Mouse (Mus musculus): ENCODE results near the gene Vamp2. TPM values are rescaled to one million over a fixed set of nuclear protein-coding genes. Genes with fewer than 3 reads are reported as not detected.

Gene Vamp2
- polyA plus RNA-seq, 1 experiment from 2014 or later, result 43.0 TPM

DNA sequence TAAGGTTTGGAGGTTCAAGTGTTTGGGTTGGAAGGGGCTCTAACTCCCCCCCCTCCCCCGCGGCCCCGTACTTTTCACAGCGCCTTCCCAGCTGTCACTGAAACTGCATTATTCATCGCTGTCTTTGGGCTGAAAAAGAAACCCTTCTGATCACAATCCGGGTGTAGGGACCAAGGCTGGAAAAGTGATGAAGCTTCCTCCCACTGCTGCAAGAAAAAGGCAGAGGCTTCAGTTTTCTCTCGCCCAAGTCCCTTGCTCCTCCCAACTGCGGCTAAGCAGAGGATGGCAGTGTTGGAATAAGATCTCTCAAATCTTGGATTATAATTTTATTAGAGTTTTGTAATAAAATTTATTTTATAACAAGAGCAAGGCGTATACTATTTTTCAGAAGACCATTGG lies 15.6 kb upstream of the Vamp2 start:
- Histone ChIP-seq H3K9me3 (ENCODE audit: control insufficient read depth, low read length) (no peaks in the 10 kb centered on the region), H3K27me3 (ENCODE audit: control insufficient read depth, insufficient read depth, low read length) (no peaks in the 10 kb centered on the region), H3K36me3 (ENCODE audit: control insufficient read depth, insufficient read depth, low read length) (no peaks in the 10 kb centered on the region), H3K4me2 (replicated peaks; ENCODE audit: low read depth) (peak overlapping the region; percentile 46), H3K9ac (ENCODE audit: low read length) (peak overlapping the region; percentile 53), H3K27ac (replicated peaks) (peak overlapping the region; percentile 63; the same call in 1 of the 2 replicates), H3K4me1 (replicated peaks; ENCODE audit: control insufficient read depth, insufficient read depth) (0 out of 2 replicates have a peak, but pooled peaks cover under 1% of the 10 kb centered on the region), H3K4me3 (ENCODE audit: low read depth, low read length) (peak overlapping the region; percentile 24)
- DNase-seq (ENCODE audit: low spot score), result no peak
- WGBS, result 6% methylated on average over 9 of the region's 9 CpGs
- no peak for ATAC-seq (ENCODE audit: low FRiP score, low TSS enrichment)
- TF ChIP-seq CTCF (IDR thresholded peaks at IDR 0.05; ENCODE audit: low read depth) (no peak), EP300 (optimal IDR thresholded peaks at IDR 0.05) (no peak)

DNA sequence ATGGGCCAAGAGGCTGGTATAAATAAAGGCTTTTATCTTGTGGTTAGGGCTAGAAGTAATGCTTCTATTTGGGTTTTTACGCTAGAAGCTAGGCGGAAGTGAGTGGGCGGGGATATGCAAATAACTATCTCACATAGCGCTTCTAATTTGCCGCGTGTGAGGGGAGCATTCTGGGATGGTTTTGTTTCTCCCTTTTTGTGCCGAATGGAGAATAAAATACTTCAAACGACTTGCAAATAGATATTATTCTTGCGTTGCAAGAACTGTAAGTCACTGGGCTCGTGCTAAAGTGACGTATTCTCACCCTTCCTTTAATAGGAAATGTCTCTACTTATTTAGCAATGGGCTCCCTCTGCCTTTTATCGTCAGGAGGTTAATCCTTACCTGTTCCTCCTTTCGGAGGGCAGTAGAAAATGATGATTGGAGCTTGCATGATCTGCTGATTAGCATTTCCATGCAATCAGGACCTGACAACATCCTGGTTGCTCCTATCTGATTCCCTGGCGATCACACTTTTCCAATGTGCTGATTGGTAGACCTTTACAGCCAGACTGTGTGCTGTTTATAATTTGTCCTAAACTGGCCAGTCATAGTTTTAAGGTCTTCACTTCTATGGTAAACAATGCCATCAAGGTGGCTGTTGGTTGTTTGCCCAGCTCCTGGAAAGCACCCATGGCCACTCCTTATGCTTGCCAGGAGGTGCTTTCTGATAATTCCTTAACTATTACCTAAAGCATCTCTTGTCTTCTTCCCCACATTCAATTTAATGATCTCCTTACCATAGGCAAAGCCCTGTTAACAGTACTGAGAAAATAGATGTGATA lies 15.0 kb upstream of the Vamp2 start:
- peak overlapping the region; percentile 24 for H3K4me3 ChIP-seq (ENCODE audit: low read depth, low read length)
- no peaks in the 10 kb centered on the region for H3K27me3 ChIP-seq (ENCODE audit: control insufficient read depth, insufficient read depth, low read length)
- peak; percentile 72 for DNase-seq (ENCODE audit: low spot score)
- under 1% methylated on average over 14 of the region's 14 CpGs for WGBS
- H3K4me2 ChIP-seq (replicated peaks; ENCODE audit: low read depth), result peak overlapping the region; percentile 46
- peak overlapping the region; percentile 55 for H3K9ac ChIP-seq (ENCODE audit: low read length)
- H3K9me3 ChIP-seq (ENCODE audit: control insufficient read depth, low read length), result no peaks in the 10 kb centered on the region
- no peaks in the 10 kb centered on the region for H3K36me3 ChIP-seq (ENCODE audit: control insufficient read depth, insufficient read depth, low read length)
- peak; percentile 78 for ATAC-seq (ENCODE audit: low FRiP score, low TSS enrichment)
- TF ChIP-seq EP300 (optimal IDR thresholded peaks at IDR 0.05) (peak; percentile 74), CTCF (IDR thresholded peaks at IDR 0.05; ENCODE audit: low read depth) (peak; percentile 44)
- H3K27ac ChIP-seq (replicated peaks), result peak overlapping the region; percentile 97
- H3K4me1 ChIP-seq (replicated peaks; ENCODE audit: control insufficient read depth, insufficient read depth), result no peaks in the 10 kb centered on the region

DNA sequence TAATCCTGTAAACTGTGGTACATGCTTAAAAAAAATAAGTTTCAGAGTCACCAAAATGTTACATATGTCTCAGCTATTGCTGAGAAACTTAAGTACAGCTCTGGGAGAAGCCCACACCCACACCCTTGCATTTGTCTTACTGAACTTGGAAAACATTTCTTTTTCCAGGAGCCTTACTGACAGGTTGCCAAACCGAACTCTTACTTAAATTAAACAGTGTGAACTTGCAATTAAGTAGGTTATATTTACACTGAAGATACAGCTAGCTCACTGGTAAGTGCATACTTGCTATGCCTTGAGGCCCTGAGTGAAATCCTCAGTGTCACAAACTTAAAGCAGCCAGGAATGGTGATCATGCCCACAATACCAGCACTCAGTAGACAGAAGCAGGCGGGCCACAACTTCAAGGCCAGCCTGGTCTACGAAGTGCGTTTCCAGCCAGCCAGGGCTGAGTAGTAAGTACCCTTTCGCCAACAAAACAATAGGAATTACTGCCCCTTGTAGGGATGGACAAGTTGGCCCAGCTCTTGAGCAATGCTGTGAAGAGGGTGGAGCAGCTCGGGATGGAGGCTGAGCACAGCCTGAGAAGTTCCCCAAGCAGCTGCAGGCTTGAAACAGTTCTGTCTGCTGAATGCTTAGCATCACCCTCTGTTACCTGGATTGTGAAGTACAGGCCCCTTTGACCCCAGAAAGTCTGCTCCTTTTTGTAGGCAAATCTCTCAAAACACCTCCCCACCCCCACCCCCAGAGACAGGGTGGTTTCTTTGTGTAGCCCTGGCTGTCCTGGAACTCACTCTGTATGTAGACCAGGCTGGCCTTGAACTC lies 14.1 kb upstream of the Vamp2 start:
- Histone ChIP-seq H3K36me3 (ENCODE audit: control insufficient read depth, insufficient read depth, low read length) (no peaks in the 10 kb centered on the region), H3K27me3 (ENCODE audit: control insufficient read depth, insufficient read depth, low read length) (no peaks in the 10 kb centered on the region), H3K9ac (ENCODE audit: low read length) (no peak overlapping the region), H3K27ac (replicated peaks) (peak overlapping the region; percentile 97), H3K9me3 (ENCODE audit: control insufficient read depth, low read length) (no peaks in the 10 kb centered on the region), H3K4me1 (replicated peaks; ENCODE audit: control insufficient read depth, insufficient read depth) (no peaks in the 10 kb centered on the region), H3K4me2 (replicated peaks; ENCODE audit: low read depth) (no peak overlapping the region), H3K4me3 (ENCODE audit: low read depth, low read length) (no peak overlapping the region)
- DNase-seq (ENCODE audit: low spot score), result no peak
- ATAC-seq (ENCODE audit: low FRiP score, low TSS enrichment), result no peak
- TF ChIP-seq CTCF (IDR thresholded peaks at IDR 0.05; ENCODE audit: low read depth) (no peak), EP300 (optimal IDR thresholded peaks at IDR 0.05) (no peak)
- 33% methylated on average over 6 of the region's 6 CpGs for WGBS

DNA sequence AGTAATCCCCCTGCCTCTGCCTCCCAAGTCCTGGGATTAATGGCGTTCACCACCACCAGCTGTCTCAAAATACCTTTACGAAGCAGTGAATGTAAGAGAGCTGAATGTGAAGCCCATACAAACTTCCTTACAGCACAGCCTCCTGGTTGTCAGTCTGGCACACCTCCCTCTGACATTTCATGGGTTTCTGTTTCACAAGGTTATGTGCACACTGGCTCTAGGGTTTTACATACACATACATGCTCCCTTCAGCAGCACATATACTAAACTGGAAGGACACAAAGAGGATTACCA lies 13.6 kb upstream of the Vamp2 start:
- 43% methylated on average over 2 of the region's 2 CpGs for WGBS
- Histone ChIP-seq H3K36me3 (ENCODE audit: control insufficient read depth, insufficient read depth, low read length) (no peaks in the 10 kb centered on the region), H3K27ac (replicated peaks) (peak overlapping the region; percentile 97), H3K4me3 (ENCODE audit: low read depth, low read length) (no peak overlapping the region), H3K4me1 (replicated peaks; ENCODE audit: control insufficient read depth, insufficient read depth) (no peaks in the 10 kb centered on the region), H3K27me3 (ENCODE audit: control insufficient read depth, insufficient read depth, low read length) (no peaks in the 10 kb centered on the region), H3K9me3 (ENCODE audit: control insufficient read depth, low read length) (no peaks in the 10 kb centered on the region), H3K4me2 (replicated peaks; ENCODE audit: low read depth) (no peak overlapping the region), H3K9ac (ENCODE audit: low read length) (no peak overlapping the region)
- ATAC-seq (ENCODE audit: low FRiP score, low TSS enrichment) (no peak), DNase-seq (ENCODE audit: low spot score) (no peak)
- TF ChIP-seq CTCF (IDR thresholded peaks at IDR 0.05; ENCODE audit: low read depth) (no peak), EP300 (optimal IDR thresholded peaks at IDR 0.05) (no peak)

DNA sequence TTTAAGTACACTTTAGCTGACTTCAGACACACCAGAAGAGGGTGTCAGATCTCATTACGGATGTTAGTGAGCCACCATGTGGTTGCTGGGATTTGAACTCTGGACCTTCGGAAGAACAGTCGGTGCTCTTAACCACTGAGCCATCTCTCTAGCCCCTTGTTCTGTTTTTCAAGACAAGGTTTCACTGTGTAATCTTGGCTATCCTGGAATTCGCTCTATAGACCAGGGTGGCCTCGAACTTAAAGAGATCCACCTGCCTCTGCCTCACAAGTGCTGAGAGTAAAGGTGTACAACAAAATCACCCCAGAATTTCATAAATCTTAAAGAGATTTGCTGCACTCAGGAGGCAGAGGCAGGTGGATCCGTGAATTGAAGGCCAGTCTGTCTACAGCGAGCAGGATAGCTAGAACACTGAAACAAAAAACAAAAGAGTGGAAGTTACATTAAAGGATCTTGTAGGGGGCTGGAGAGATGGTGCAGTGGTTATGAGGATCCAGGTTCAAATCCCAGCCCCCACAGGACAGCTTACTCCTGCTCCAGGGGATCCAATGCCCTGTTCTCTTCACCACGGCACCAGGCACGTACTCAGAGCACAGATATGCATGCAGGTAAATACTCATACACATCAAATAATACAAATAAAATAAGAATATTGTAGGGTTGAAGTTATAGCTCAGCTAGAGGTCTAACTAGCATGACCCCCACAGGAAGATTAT lies 12.4 kb upstream of the Vamp2 start:
- no peak overlapping the region for H3K9ac ChIP-seq (ENCODE audit: low read length)
- no peaks in the 10 kb centered on the region for H3K9me3 ChIP-seq (ENCODE audit: control insufficient read depth, low read length)
- H3K4me3 ChIP-seq (ENCODE audit: low read depth, low read length), result no peak overlapping the region
- H3K4me1 ChIP-seq (replicated peaks; ENCODE audit: control insufficient read depth, insufficient read depth), result no peaks in the 10 kb centered on the region
- 58% methylated on average over 8 of the region's 9 CpGs for WGBS
- no peak overlapping the region for H3K27ac ChIP-seq (replicated peaks)
- no peaks in the 10 kb centered on the region for H3K36me3 ChIP-seq (ENCODE audit: control insufficient read depth, insufficient read depth, low read length)
- no peak overlapping the region for H3K4me2 ChIP-seq (replicated peaks; ENCODE audit: low read depth)
- TF ChIP-seq CTCF (IDR thresholded peaks at IDR 0.05; ENCODE audit: low read depth) (no peak), EP300 (optimal IDR thresholded peaks at IDR 0.05) (no peak)
- H3K27me3 ChIP-seq (ENCODE audit: control insufficient read depth, insufficient read depth, low read length), result no peaks in the 10 kb centered on the region
- ATAC-seq (ENCODE audit: low FRiP score, low TSS enrichment), result no peak
- no peak for DNase-seq (ENCODE audit: low spot score)

Data from stomach, postnatal 0 days (tissue).